ENCODE assay signal across 1 mouse cellular context in genomic region chr17:34197904-34198520, GRCm38 (mm10).
A peak's percentile ranks its signal among the peaks of the same experiment; 100 is the strongest.
TF ChIP-seq lines count a peak whose summit lies in the region.

No protein-coding gene starts in this region.

TF ChIP-seq in CH12.LX, 34 proteins besides CTCF, POLR2A, EP300 and RAD21 (continued from another document):
- no peak for TF ChIP-seq JUN (IDR thresholded peaks at IDR 0.05; ENCODE audit: insufficient read depth, low read depth, low read length)
- TF ChIP-seq ELF1 (IDR thresholded peaks at IDR 0.05; ENCODE audit: low read depth, low read length) = peak; percentile 79
- 0 out of 2 replicates have a peak, but pooled peaks have one; percentile 20 for TF ChIP-seq MAX (IDR thresholded peaks at IDR 0.05; ENCODE audit: low read length)
- no peak for TF ChIP-seq USF2 (conservative IDR thresholded peaks at IDR 0.05; ENCODE audit: low read depth, low read length)
- TF ChIP-seq CHD2 (IDR thresholded peaks at IDR 0.05; ENCODE audit: low read length) = peak; percentile 86
- TF ChIP-seq E2F4 (IDR thresholded peaks at IDR 0.05; ENCODE audit: insufficient replicate concordance, low read depth, low read length) = no peak
- 0 out of 2 replicates have a peak, but pooled peaks have one; percentile 51 for TF ChIP-seq KAT2A (IDR thresholded peaks at IDR 0.05; ENCODE audit: insufficient replicate concordance, low read length)
- 0 out of 2 replicates have a peak, but pooled peaks have one; percentile 49 for TF ChIP-seq TBP (conservative IDR thresholded peaks at IDR 0.05; ENCODE audit: low read depth, low read length)
- peak; percentile 16; the same call in 1 of the 2 replicates for TF ChIP-seq SMC3 (IDR thresholded peaks at IDR 0.05; ENCODE audit: low read depth, low read length)
- no peak for TF ChIP-seq GABPA (IDR thresholded peaks at IDR 0.05; ENCODE audit: insufficient replicate concordance, low read depth, low read length)
- TF ChIP-seq NELFE (IDR thresholded peaks at IDR 0.05; ENCODE audit: low read depth, low read length) = peak; percentile 67
- TF ChIP-seq UBTF (IDR thresholded peaks at IDR 0.05; ENCODE audit: low read depth, low read length) = no peak
- TF ChIP-seq MAFK (IDR thresholded peaks at IDR 0.05; ENCODE audit: insufficient replicate concordance, low read length) = peak; percentile 40; the same call in 1 of the 2 replicates
- no peak for TF ChIP-seq ZNF384 (IDR thresholded peaks at IDR 0.05; ENCODE audit: low read depth, low read length)
- TF ChIP-seq HCFC1 (IDR thresholded peaks at IDR 0.05; ENCODE audit: low read depth, low read length) = peak; percentile 50
- TF ChIP-seq USF1 (IDR thresholded peaks at IDR 0.05; ENCODE audit: low read depth, low read length) = no peak
- TF ChIP-seq MXI1 (IDR thresholded peaks at IDR 0.05; ENCODE audit: low read depth, low read length) = 0 out of 2 replicates have a peak, but pooled peaks have one; percentile 65
- TF ChIP-seq CHD1 (IDR thresholded peaks at IDR 0.05; ENCODE audit: low read depth, low read length) = no peak
- TF ChIP-seq MAZ (IDR thresholded peaks at IDR 0.05; ENCODE audit: low read depth, low read length) = peak; percentile 92
- TF ChIP-seq BHLHE40 (IDR thresholded peaks at IDR 0.05; ENCODE audit: low read depth, low read length) = peak; percentile 59
- peak; percentile 38 for TF ChIP-seq SIN3A (IDR thresholded peaks at IDR 0.05; ENCODE audit: low read length)
- TF ChIP-seq RCOR1 (conservative IDR thresholded peaks at IDR 0.05; ENCODE audit: low read depth, low read length) = peak; percentile 80; the same call in 1 of the 2 replicates
- TF ChIP-seq IRF4 (IDR thresholded peaks at IDR 0.05; ENCODE audit: low read depth, low read length) = peak; percentile 97
- TF ChIP-seq TCF12 (IDR thresholded peaks at IDR 0.05; ENCODE audit: low read depth, low read length) = peak; percentile 85
- TF ChIP-seq NRF1 (IDR thresholded peaks at IDR 0.05; ENCODE audit: low read depth, low read length) = no peak
- peak; percentile 79 for TF ChIP-seq ETS1 (conservative IDR thresholded peaks at IDR 0.05; ENCODE audit: low read depth, low read length)
- TF ChIP-seq PAX5 (IDR thresholded peaks at IDR 0.05; ENCODE audit: low read length) = no peak
- no peak for TF ChIP-seq ZKSCAN1 (IDR thresholded peaks at IDR 0.05; ENCODE audit: borderline replicate concordance, low read depth, low read length)
